ENCODE assay signal across 19 mouse cellular contexts in the genomic region with DNA sequence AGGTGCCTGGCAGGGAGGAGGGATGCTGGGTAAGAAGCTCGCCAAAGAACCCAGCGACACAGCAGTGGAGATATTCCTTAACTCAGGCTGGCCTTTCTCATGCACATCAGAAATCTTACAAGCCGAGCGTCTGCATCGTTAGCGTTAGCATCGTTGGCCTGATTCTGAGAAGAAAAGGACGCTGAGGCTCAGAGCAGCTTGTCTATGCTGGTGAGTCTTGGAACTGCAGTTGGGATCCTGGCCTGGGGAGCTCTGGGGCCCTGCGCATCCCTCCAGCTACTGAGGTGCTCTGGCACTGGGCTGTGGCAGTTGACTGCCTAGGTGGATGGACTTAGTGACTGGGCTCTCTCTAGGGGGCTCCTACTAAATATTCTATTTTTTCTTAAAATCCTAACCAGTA. TPM values are rescaled to one million over a fixed set of nuclear protein-coding genes. Genes with fewer than 3 reads are reported as not detected.
DNase-seq lines count a peak whose midpoint lies in the region; ATAC-seq and TF ChIP-seq lines count a peak whose summit lies in the region.
"Had no signal": no experiment of that assay in that cellular context is flagged by ENCODE, and none has a peak within 500 bp of the region (broad histone marks: within the 10 kb centered on the region; RNA-seq: fewer than 3 reads in every experiment).

No protein-coding gene starts in this region.

- no peaks in the 10 kb centered on the region for H3K9me3 ChIP-seq in E14TG2a.4 (ENCODE audit: low read length)
- no peaks in the 10 kb centered on the region for H3K9me3 ChIP-seq in limb, embryonic 10.5 days (replicated peaks)
- H3K9me3 ChIP-seq: forebrain, embryonic 15.5 days; limb, embryonic 15.5 days; megakaryocyte, embryonic 14.5 days had no signal

- no peak overlapping the region for H3K27ac ChIP-seq in cerebellum, adult 2 months (ENCODE audit: insufficient read depth, low read length)
- no peak overlapping the region for H3K27ac ChIP-seq in layer of hippocampus, adult 2 months
- H3K27ac ChIP-seq in limb, embryonic 10.5 days = peak overlapping the region; percentile 51; the same call in 1 of the 2 replicates
- H3K27ac ChIP-seq: forebrain, embryonic 15.5 days; limb, embryonic 15.5 days had no signal

- no peak for DNase-seq in cerebellum, adult 2 months
- DNase-seq in layer of hippocampus, adult 2 months (ENCODE audit: low spot score in 2 of 2) = no peak
- DNase-seq in layer of hippocampus, postnatal 10 days (ENCODE audit: low spot score in 2 of 2) = no peak
- DNase-seq in limb, embryonic 10.5 days (ENCODE audit: low spot score) = no peak
- no peak for DNase-seq in adrenal gland, postnatal 10 days
- DNase-seq in right cerebral cortex, postnatal 4 days = no peak
- DNase-seq: cerebellum, postnatal 14 days; heart, adult 18-20 months; kidney, postnatal 10 days; layer of hippocampus, adult 9-11 months had no signal

- no peak overlapping the region for H3K4me3 ChIP-seq in cerebellum, adult 2 months (replicated peaks; ENCODE audit: insufficient read depth, low read depth, low read length)
- no peak overlapping the region for H3K4me3 ChIP-seq in layer of hippocampus, adult 2 months
- H3K4me3 ChIP-seq in E14TG2a.4 (replicated peaks; ENCODE audit: low read length) = no peak overlapping the region
- H3K4me3 ChIP-seq in limb, embryonic 10.5 days = no peak overlapping the region
- H3K4me3 ChIP-seq: forebrain, embryonic 15.5 days; limb, embryonic 15.5 days; megakaryocyte, embryonic 14.5 days had no signal

- peaks cover 2% of the 10 kb centered on the region for H3K4me1 ChIP-seq in cerebellum, adult 2 months (ENCODE audit: control insufficient read depth, insufficient read depth, low read length)
- H3K4me1 ChIP-seq in E14TG2a.4 (replicated peaks; ENCODE audit: low read depth, low read length) = peaks cover 5% of the 10 kb centered on the region
- peaks cover 43% of the 10 kb centered on the region for H3K4me1 ChIP-seq in limb, embryonic 10.5 days
- H3K4me1 ChIP-seq: forebrain, embryonic 15.5 days; megakaryocyte, embryonic 14.5 days had no signal

- no peaks in the 10 kb centered on the region for H3K36me3 ChIP-seq in E14TG2a.4 (ENCODE audit: insufficient read depth, low read length)
- H3K36me3 ChIP-seq in limb, embryonic 10.5 days = no peaks in the 10 kb centered on the region
- H3K36me3 ChIP-seq: forebrain, embryonic 15.5 days; limb, embryonic 15.5 days had no signal

- ATAC-seq in cerebellum, adult (ENCODE audit: insufficient number of reproducible peaks, low FRiP score, low TSS enrichment) = no peak
- ATAC-seq: forebrain, embryonic 15.5 days; inflammation-experienced regulatory T-cells, adult 6 months; lung, postnatal 0 days had no signal

- no peak for TF ChIP-seq POLR2A in cerebellum, adult 2 months (IDR thresholded peaks at IDR 0.05; ENCODE audit: borderline replicate concordance, insufficient read depth, low read length)

- TF ChIP-seq CTCF in cerebellum, adult 2 months (IDR thresholded peaks at IDR 0.05; ENCODE audit: borderline replicate concordance, insufficient read depth, low read depth, low read length) = peak; percentile 9; the same call in 1 of the 2 replicates
- TF ChIP-seq CTCF in layer of hippocampus, adult 2 months (conservative IDR thresholded peaks at IDR 0.05) = peak; percentile 66
- TF ChIP-seq CTCF in E14TG2a.4 (conservative IDR thresholded peaks at IDR 0.05; ENCODE audit: low read length) = peak; percentile 40

- WGBS in cerebellum, adult 2 months = 43% methylated on average over 9 of the region's 9 CpGs
- WGBS in limb, embryonic 10.5 days = 67% methylated on average over 9 of the region's 9 CpGs

- H3K27me3 ChIP-seq in cerebellum, adult 2 months (ENCODE audit: control insufficient read depth, insufficient read depth, low read length) = no peaks in the 10 kb centered on the region
- H3K27me3 ChIP-seq in E14TG2a.4 (ENCODE audit: insufficient read depth, low read length) = peaks cover 19% of the 10 kb centered on the region
- H3K27me3 ChIP-seq in limb, embryonic 10.5 days (ENCODE audit: low read depth, poor library complexity, severe bottlenecking) = peaks cover 7% of the 10 kb centered on the region; the same call in 1 of the 2 replicates
- H3K27me3 ChIP-seq: forebrain, embryonic 15.5 days; limb, embryonic 15.5 days had no signal

RNA-seq across cellular contexts. Expression of a gene that starts 8.6 kb away (rescaled TPM):
- polyA plus RNA-seq in cerebellum, adult 2 months (2012; rRNA removed) = 0.51 and 0.75 TPM in 2 replicates
- not detected for total RNA-seq in layer of hippocampus, adult 2 months (2021)
- total RNA-seq in layer of hippocampus, postnatal 10 days (2021) = not detected
- 0.70 and 0.99 TPM in 2 replicates for polyA plus RNA-seq in limb, embryonic 10.5 days (2016; fragmentation: Nextera tagmentation; extraction: Ambion mirVana)
- total RNA-seq in adrenal gland, postnatal 10 days (2021) = 10 to 100 TPM; 12.6 to 27.1 TPM
- polyA plus RNA-seq: forebrain, embryonic 15.5 days; heart, embryonic 14.5 days; hindbrain, embryonic 11.5 days had no signal

Comparison
In these comparisons a context has a peak if more than half of its experiments do, and no peak if none do; other contexts are left out.
1. CTCF ChIP-seq: peak in every context shown above with its lines; median percentile 66 in layer of hippocampus, adult 2 months; 40 in E14TG2a.4; 9 in cerebellum, adult 2 months.
2. RNA of a gene that starts 8.6 kb away (total RNA-seq): 12.6 to 27.1 TPM in adrenal gland, postnatal 10 days; not detected in layer of hippocampus, adult 2 months and not detected in layer of hippocampus, postnatal 10 days; every median in the first group is over 10 times any median in the second.